Mouse (Mus musculus) cerebellum, postnatal 10 days (tissue): ENCODE measurements at regions not wholly inside any gene's neighbourhood (a gene's known extent, or its start where the extent isn't known, plus 50 kb on each side); places are given as distances from the start of the nearest gene placed in this dataset.
A peak's percentile ranks its signal among the peaks of the same experiment; 100 is the strongest.

ENCODE experiments used
- DNase-seq, 2 experiments: peaks; one replicate each; pipeline ENCODE4 v3.0.0; 2021; ENCODE audit warnings: mixed read lengths in 2 of 2

DNA sequence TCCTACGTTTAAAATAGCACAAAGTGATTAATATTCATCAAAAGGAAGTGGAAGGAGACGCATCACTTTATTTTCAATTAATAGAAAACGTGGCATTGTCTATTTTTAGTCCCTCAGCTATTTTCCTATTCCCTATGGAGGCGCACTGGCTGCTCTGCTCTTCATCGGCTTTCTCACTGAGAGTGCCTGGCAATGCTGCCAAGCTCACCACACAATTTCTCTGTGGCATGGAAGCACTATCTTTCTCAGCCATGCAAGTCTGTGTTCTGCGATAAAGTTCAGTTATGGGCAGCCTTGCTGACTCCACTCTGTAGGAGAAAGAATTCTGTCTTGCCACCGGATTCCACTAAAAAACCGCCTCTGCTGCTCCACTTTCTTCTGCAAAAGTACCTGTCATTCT is 67.1 kb upstream of the Mgat4c start:
- peak; percentile 6 to 10 for DNase-seq
